Mouse (Mus musculus) myocyte (in vitro differentiated cells): ENCODE measurements around the gene Fam167b. TPM values are rescaled to one million over a fixed set of nuclear protein-coding genes. Genes with fewer than 3 reads are reported as not detected.

Experiments used
- H3K27me3 ChIP-seq: one replicate; pipeline ENCODE4 v1.6.1; 2011; ENCODE audit not compliant: control insufficient read depth, insufficient read depth, insufficient read length
- H3K36me3 ChIP-seq: one replicate; pipeline ENCODE4 v1.6.1; 2011; ENCODE audit not compliant: control insufficient read depth, insufficient read depth
- H3K4me2 ChIP-seq: one replicate; pipeline ENCODE4 v1.6.1; 2011; ENCODE audit warnings: low read depth, control low read depth
- H3K4me3 ChIP-seq: one replicate; pipeline ENCODE4 v1.5.1; 2011; ENCODE audit warnings: mild to moderate bottlenecking, control low read depth, moderate library complexity
- H3K79me2 ChIP-seq: one replicate; pipeline ENCODE4 v1.6.1; 2011; ENCODE audit not compliant: control insufficient read depth, insufficient read depth
- H3ac ChIP-seq: one replicate; pipeline ENCODE4 v1.6.1; 2011; ENCODE audit not compliant: control insufficient read depth, insufficient read length
- CEBPB ChIP-seq: IDR thresholded peaks from 2 replicates; pipeline ENCODE4 v1.6.1; 2011; ENCODE audit warnings: mild to moderate bottlenecking, moderate library complexity; ENCODE audit not compliant: poor library complexity, insufficient read depth, severe bottlenecking
- E2F4 ChIP-seq: IDR thresholded peaks from one replicate; pipeline ENCODE4 v1.6.1; 2011; ENCODE audit warnings: mild to moderate bottlenecking, control low read depth, moderate library complexity; ENCODE audit not compliant: insufficient read depth
- MAX ChIP-seq: IDR thresholded peaks from one replicate; pipeline ENCODE4 v1.6.1; 2011; ENCODE audit warnings: low read depth, mild to moderate bottlenecking, control low read depth
- MYOD1 ChIP-seq, 3 experiments: IDR thresholded peaks; one replicate each; pipeline ENCODE4 v1.6.1; 2011; ENCODE audit warnings: control low read depth in 2 of 3, low read depth in 2 of 3, mild to moderate bottlenecking in 2 of 3, moderate library complexity in 1 of 3; ENCODE audit not compliant: insufficient read length in 2 of 3, control insufficient read depth in 1 of 3
- MYOG ChIP-seq, 3 experiments: IDR thresholded peaks; one replicate each; pipeline ENCODE4 v1.6.1; 2011; ENCODE audit warnings: control low read depth in 2 of 3, low read depth in 2 of 3, mild to moderate bottlenecking in 2 of 3; ENCODE audit not compliant: insufficient read length in 2 of 3, control insufficient read depth in 1 of 3, insufficient read depth in 1 of 3
- POLR2A ChIP-seq: IDR thresholded peaks from one replicate; pipeline ENCODE4 v1.6.1; 2011; ENCODE audit warnings: low read depth, mild to moderate bottlenecking, control low read depth, moderate library complexity; ENCODE audit not compliant: insufficient read length
- POLR2AphosphoS2 ChIP-seq: IDR thresholded peaks from one replicate; pipeline ENCODE4 v1.6.1; 2011; ENCODE audit warnings: low read depth, control low read depth; ENCODE audit not compliant: insufficient read length
- REST ChIP-seq: IDR thresholded peaks from one replicate; pipeline ENCODE4 v1.6.1; 2011; ENCODE audit warnings: mild to moderate bottlenecking, control low read depth, moderate library complexity; ENCODE audit not compliant: insufficient read depth, insufficient read length
- SRF ChIP-seq: IDR thresholded peaks from one replicate; pipeline ENCODE4 v1.6.1; 2011; ENCODE audit warnings: low read depth; ENCODE audit not compliant: control insufficient read depth, insufficient read length
- TCF12 ChIP-seq: IDR thresholded peaks from one replicate; pipeline ENCODE4 v1.6.1; 2011; ENCODE audit warnings: mild to moderate bottlenecking, control low read depth; ENCODE audit not compliant: poor library complexity, insufficient read depth, severe bottlenecking
- TCF3 ChIP-seq: IDR thresholded peaks from one replicate; pipeline ENCODE4 v1.6.1; 2011; ENCODE audit warnings: low read depth, control low read depth; ENCODE audit not compliant: insufficient read length
- USF1 ChIP-seq: IDR thresholded peaks from one replicate; pipeline ENCODE4 v1.6.1; 2011; ENCODE audit warnings: low read depth, mild to moderate bottlenecking, control low read depth, moderate library complexity
- polyA plus RNA-seq: library from polyadenylated mRNA; unstranded; fragments of >200 nt; fragmentation: generic; extraction: Trizol; gene quantifications from one replicate; pipeline ENCODE4 v1.2.1, GENCODE M21; 2012; ENCODE audit warnings: missing spikeins

The Fam167b gene
- polyA plus RNA-seq, 1 experiment, result 0.10 TPM

GRCm38 (mm10) chr4:129618786-129619691 is 40.7 kb upstream of the Fam167b start, which contains the start of gene Iqcc:
Gene Iqcc (minus strand): TSS chr4:129619099.
- H3ac ChIP-seq, result peak within 1 kb of the TSS; percentile 46
- peak within 1 kb of the TSS; percentile 92 for H3K4me2 ChIP-seq
- no peaks in the 10 kb centered on the region for H3K36me3 ChIP-seq
- peak within 1 kb of the TSS; percentile 83 for H3K4me3 ChIP-seq
- no peaks in the 10 kb centered on the region for H3K27me3 ChIP-seq
- TF ChIP-seq POLR2A (peak; percentile 98), TCF3 (no peak), TCF12 (no peak), REST (peak; percentile 21), SRF (peak; percentile 54), E2F4 (no peak), POLR2AphosphoS2 (peak; percentile 99), MYOD1 (IDR thresholded peaks at IDR 0.05; ENCODE audit: control insufficient read depth in 1 of 3, insufficient read length in 2 of 3, low read depth in 2 of 3) (peak; percentile 50 to 85 (median 75))
- peaks cover 5% of the 10 kb centered on the region for H3K79me2 ChIP-seq

DNA sequence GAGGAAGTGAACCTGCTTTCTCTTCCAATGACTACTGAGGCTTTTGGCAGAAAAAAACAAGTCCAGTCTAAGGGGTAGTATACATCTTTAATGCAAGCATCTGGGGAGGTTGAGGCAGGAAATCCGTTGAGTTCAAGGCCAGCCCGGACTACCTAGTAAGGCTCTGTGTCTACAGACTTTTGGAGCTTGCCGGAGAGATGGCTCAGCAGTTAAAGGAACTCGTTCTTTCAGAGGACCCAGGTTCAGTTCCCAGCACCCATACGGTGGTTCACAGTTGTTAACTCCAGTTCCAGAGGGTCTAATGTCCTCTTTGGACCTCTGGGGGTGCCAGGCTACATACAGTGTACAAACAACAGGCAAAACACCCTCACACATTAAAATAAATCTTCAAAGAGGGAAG is 39.7 kb upstream of the Fam167b start:
- H3K4me2 ChIP-seq, result peak overlapping the region; percentile 92
- no peaks in the 10 kb centered on the region for H3K27me3 ChIP-seq
- peak overlapping the region; percentile 46 for H3ac ChIP-seq
- no peaks in the 10 kb centered on the region for H3K36me3 ChIP-seq
- TF ChIP-seq POLR2A, result no peak
- peak overlapping the region; percentile 83 for H3K4me3 ChIP-seq
- H3K79me2 ChIP-seq, result peaks cover 5% of the 10 kb centered on the region

DNA sequence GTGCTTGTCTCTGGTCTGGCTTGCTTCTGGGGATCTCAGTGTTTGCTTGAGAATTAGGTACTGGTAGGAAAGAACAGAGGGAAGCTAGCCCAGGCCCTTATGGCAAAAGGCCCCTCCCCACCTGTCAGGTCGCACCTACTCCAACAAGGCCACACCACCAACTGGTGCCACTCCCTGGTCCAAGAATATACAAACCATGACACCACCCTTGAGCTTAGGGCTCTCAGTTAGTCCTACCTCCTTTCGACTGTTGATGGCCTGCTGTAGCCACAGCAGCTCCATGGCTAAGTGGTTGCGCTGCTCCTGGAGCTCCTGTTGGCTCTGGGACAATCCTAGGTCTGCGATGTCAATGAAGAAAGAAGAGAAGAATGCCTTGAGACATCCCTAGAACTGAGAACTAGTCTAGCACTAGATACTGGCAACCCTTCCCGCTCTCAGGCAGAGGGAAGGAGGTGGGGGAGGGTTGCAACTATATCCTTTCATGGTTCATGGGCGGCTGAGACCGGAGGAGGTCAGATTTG is 38.8 kb upstream of the Fam167b start:
- Histone ChIP-seq H3K36me3 (no peaks in the 10 kb centered on the region), H3K27me3 (no peaks in the 10 kb centered on the region), H3K4me3 (peak overlapping the region; percentile 83), H3K79me2 (peaks cover 5% of the 10 kb centered on the region), H3ac (no peak overlapping the region), H3K4me2 (peak overlapping the region; percentile 92)
- TF ChIP-seq POLR2A (peak; percentile 36), SRF (no peak), CEBPB (no peak), POLR2AphosphoS2 (peak; percentile 10), TCF3 (no peak)

DNA sequence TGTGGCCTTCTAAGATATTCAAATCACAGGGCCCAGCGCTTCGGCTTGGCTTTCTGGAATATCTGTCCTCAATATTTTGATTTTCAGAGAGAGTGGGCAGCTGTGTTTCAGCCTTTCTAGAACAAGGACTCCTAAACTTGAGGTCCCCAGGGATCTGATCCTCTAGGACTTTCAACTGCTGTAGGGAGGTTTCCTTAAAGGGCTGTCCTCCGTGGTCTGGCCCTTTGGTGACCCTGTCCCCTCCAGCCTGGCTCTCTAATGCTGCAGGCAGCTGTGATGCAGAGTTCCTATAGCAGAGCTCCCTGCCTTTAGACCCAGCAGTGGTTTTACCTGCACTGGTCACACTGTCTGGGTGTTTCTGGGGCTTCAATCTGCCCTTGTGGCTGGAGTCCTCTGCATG is 38.3 kb upstream of the Fam167b start:
- TF ChIP-seq TCF3 (no peak), MYOG (IDR thresholded peaks at IDR 0.05; ENCODE audit: control insufficient read depth in 1 of 3, insufficient read depth in 1 of 3, insufficient read length in 2 of 3, low read depth in 2 of 3) (no peak), SRF (no peak), POLR2AphosphoS2 (no peak), MAX (no peak), POLR2A (no peak), E2F4 (no peak), MYOD1 (IDR thresholded peaks at IDR 0.05; ENCODE audit: control insufficient read depth in 1 of 3, insufficient read length in 2 of 3, low read depth in 2 of 3) (no peak), REST (no peak), CEBPB (no peak)
- no peak overlapping the region for H3ac ChIP-seq
- H3K27me3 ChIP-seq, result no peaks in the 10 kb centered on the region

DNA sequence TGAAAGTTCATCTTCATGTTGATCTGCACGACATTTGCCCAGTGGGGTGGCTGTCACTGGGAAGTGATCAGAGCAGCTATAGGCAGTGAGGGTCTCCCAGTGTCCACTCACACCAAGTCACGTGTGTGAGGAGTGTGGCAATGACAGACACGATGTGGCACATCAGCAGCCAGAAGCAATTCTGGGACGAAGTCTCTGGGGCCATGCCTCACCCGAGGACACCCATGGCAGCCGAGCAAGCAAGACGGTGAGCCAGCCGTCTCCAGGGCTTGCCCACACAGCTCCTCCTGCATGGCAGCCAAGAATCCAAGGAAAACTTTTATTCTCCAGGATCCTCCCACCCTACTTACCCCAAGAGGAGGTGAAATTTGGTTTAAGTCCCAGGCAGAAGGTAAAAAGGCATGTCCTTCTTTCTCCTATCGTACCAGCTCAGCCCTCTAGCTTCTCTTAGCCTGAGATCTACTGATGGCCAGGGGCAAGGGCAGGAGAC is 37.5 kb upstream of the Fam167b start:
- H3ac ChIP-seq, result no peak overlapping the region
- H3K4me2 ChIP-seq, result no peak overlapping the region
- H3K4me3 ChIP-seq, result no peak overlapping the region
- TF ChIP-seq POLR2A (no peak), USF1 (no peak), REST (no peak), CEBPB (no peak), MAX (no peak), TCF3 (no peak), SRF (no peak), TCF12 (no peak)
- H3K79me2 ChIP-seq, result peaks cover 5% of the 10 kb centered on the region
- no peaks in the 10 kb centered on the region for H3K27me3 ChIP-seq
- H3K36me3 ChIP-seq, result no peaks in the 10 kb centered on the region

More for the DNA sequence above, 38.3 kb upstream of the Fam167b start:
- peaks cover 5% of the 10 kb centered on the region for H3K79me2 ChIP-seq
- no peaks in the 10 kb centered on the region for H3K36me3 ChIP-seq
- H3K4me3 ChIP-seq, result no peak overlapping the region
- no peak overlapping the region for H3K4me2 ChIP-seq
